Mouse (Mus musculus): Measurements from ENCODE around the gene Gm17577. TPM values are rescaled to one million over a fixed set of nuclear protein-coding genes. Genes with fewer than 3 reads are reported as not detected.
"Not testable (repeated sequence)": the region's sequence is repeated elsewhere in the genome, so short reads cannot be mapped to it uniquely, and the experiment has no call there.

Gene Gm17577
- not detected for total RNA-seq (2021)
- long read RNA-seq, experiment 1: 0 reads
- long read RNA-seq, experiment 2: 0 reads

- DNase-seq; intact Hi-C loops (cut with DNase I): not testable (repeated sequence)
Observed at GRCm38 (mm10) chrX:123246807-123247206, at the start of gene Gm17577. TSS of gene Gm17577 (minus strand) at chrX:123246907.

DNA sequence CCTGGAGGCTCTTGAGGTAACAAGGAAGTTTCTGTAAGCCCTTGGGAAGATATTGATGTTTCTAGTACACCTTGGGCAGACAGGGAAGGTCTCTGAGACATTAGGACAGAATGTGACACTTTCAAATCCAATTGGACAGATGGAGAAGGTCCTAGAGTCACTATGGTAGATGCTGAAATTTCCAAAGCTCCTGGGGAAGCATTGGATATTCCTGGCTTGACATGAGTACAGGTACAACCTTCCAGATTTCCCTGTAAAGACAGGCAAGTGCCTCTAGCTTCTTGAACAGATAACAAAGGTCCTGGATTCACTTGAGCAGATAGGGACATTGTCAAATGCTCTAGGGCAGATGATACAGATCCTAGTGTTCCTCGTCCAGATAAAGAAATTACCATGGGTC is 24.3 kb downstream of the Gm17577 start, which contains the start of gene Srsx:
Gene Srsx, minus strand, starts transcription at position 101 of the 400 bp plus-strand sequence.
- DNase-seq; intact Hi-C loops (cut with DNase I): not testable (repeated sequence)

Other genes with a start within 250 kb of the Gm17577 start
- gene Gm17521, start 217.2 kb downstream of the Gm17577 start, total RNA-seq (2021): not detected
- gene Cldn34c1, start 143.4 kb downstream of the Gm17577 start, total RNA-seq (2021): 1 to 10 TPM; 2.7 to 6.5 TPM
- not detected for gene Srsx, start 24.4 kb downstream of the Gm17577 start, total RNA-seq (2021)